Mouse (Mus musculus): ENCODE measurements at regions not wholly inside any gene's neighbourhood (a gene's known extent, or its start where the extent isn't known, plus 50 kb on each side); places are given as distances from the start of the nearest gene placed in this dataset.

GRCm38 (mm10) chr7:90030486-90031250 is 49.9 kb upstream of the Eed start:
- DNase-seq (ENCODE audit: low spot score, missing footprints) (peak; percentile 68), ATAC-seq (ENCODE audit: low FRiP score) (no peak)
- Histone ChIP-seq H3K27ac (ENCODE audit: low read depth, low read length) (no peak overlapping the region), H3K4me2 (no peak overlapping the region), H3K4me3 (ENCODE audit: low read depth, low read length) (no peak overlapping the region), H3K36me3 (ENCODE audit: control insufficient read depth, insufficient read depth, low read length) (no peaks in the 10 kb centered on the region), H3K9me3 (ENCODE audit: control insufficient read depth, low read length) (no peaks in the 10 kb centered on the region), H3K27me3 (ENCODE audit: control insufficient read depth, insufficient read depth, low read length) (no peaks in the 10 kb centered on the region), H3K4me1 (ENCODE audit: control insufficient read depth, insufficient read depth, low read length) (peaks cover 11% of the 10 kb centered on the region), H3K9ac (ENCODE audit: low read length) (no peak overlapping the region)
- 88% methylated on average over 6 of the region's 6 CpGs for WGBS

DNA sequence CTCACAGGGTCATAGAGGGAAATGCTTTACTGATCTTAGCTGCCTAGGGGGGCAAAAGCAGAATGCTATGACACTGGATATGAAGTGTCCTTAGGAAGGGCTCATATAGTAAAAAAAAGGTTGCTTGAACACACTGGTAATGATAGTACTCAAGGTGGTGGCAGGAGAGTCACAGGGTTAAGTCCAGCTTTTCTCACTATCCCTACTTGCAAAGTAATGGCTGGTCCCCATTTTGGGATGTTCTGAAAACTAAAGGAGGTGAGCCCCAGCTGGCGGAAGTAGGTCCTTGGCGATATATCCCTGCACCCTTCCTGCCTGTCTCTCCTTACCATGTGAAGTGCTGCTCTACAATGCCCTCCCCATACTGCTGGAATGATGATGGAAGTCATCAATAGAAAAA is 52.3 kb upstream of the Eed start:
- Histone ChIP-seq H3K4me1 (ENCODE audit: control insufficient read depth, insufficient read depth, low read length) (peaks cover 11% of the 10 kb centered on the region), H3K36me3 (ENCODE audit: control insufficient read depth, insufficient read depth, low read length) (no peaks in the 10 kb centered on the region), H3K27me3 (ENCODE audit: control insufficient read depth, insufficient read depth, low read length) (no peaks in the 10 kb centered on the region), H3K4me3 (ENCODE audit: low read depth, low read length) (no peak overlapping the region), H3K4me2 (no peak overlapping the region), H3K9me3 (ENCODE audit: control insufficient read depth, low read length) (no peaks in the 10 kb centered on the region), H3K9ac (ENCODE audit: low read length) (no peak overlapping the region), H3K27ac (ENCODE audit: low read depth, low read length) (no peak overlapping the region)
- ATAC-seq (ENCODE audit: low FRiP score) (no peak), DNase-seq (ENCODE audit: low spot score, missing footprints) (peak; percentile 74)
- 93% methylated on average over 2 of the region's 2 CpGs for WGBS

DNA sequence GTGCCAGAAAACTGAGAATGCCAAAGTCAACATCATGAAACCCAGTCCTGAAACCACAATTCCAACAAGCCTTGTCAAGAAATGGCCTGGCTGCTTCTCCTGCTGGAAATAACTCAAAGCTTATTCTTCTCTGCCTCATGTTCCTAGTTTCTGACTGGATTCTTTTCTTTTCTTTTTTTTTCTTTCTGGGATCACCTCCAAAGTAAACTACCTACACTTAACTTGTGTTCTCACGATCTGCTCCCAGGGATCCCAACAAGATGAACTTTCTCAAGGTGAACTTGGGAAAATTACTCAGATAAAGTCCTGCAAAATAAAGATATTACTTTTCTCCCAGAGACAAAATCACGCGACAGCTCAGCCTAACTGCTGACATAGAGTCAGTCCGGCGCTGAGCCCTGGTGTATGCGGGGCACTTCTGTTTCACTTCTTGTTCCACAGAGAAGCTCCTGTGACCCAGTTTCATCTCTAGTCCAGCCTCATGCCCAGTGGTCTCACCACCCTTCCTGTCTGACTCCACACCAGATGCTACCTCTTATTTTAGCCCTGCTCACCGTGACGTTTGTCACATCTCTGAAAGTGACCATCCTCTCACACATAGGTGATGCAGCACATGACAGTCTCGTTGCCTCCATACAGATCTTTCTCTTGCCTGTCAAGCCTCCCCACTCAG is 53.0 kb upstream of the Eed start:
- Histone ChIP-seq H3K4me2 (no peak overlapping the region), H3K4me3 (ENCODE audit: low read depth, low read length) (no peak overlapping the region), H3K27ac (ENCODE audit: low read depth, low read length) (no peak overlapping the region), H3K9me3 (ENCODE audit: control insufficient read depth, low read length) (no peaks in the 10 kb centered on the region), H3K27me3 (ENCODE audit: control insufficient read depth, insufficient read depth, low read length) (no peaks in the 10 kb centered on the region), H3K9ac (ENCODE audit: low read length) (no peak overlapping the region), H3K36me3 (ENCODE audit: control insufficient read depth, insufficient read depth, low read length) (no peaks in the 10 kb centered on the region), H3K4me1 (ENCODE audit: control insufficient read depth, insufficient read depth, low read length) (peaks cover 10% of the 10 kb centered on the region)
- ATAC-seq (ENCODE audit: low FRiP score) (no peak), DNase-seq (ENCODE audit: low spot score, missing footprints) (peak; percentile 49)
- WGBS = 93% methylated on average over 9 of the region's 9 CpGs

- ATAC-seq (ENCODE audit: low FRiP score) (no peak), DNase-seq (ENCODE audit: low spot score, missing footprints) (peak; percentile 35)
- no peaks in the 10 kb centered on the region for H3K9me3 ChIP-seq (ENCODE audit: control insufficient read depth, low read length)
- no peaks in the 10 kb centered on the region for H3K27me3 ChIP-seq (ENCODE audit: control insufficient read depth, insufficient read depth, low read length)
- H3K4me2 ChIP-seq = no peak overlapping the region
- H3K4me3 ChIP-seq (ENCODE audit: low read depth, low read length) = no peak overlapping the region
- no peak overlapping the region for H3K9ac ChIP-seq (ENCODE audit: low read length)
- no peaks in the 10 kb centered on the region for H3K36me3 ChIP-seq (ENCODE audit: control insufficient read depth, insufficient read depth, low read length)
- H3K27ac ChIP-seq (ENCODE audit: low read depth, low read length) = no peak overlapping the region
- WGBS = 93% methylated on average over 3 of the region's 3 CpGs
- peaks cover 3% of the 10 kb centered on the region; the same call in 1 of the 2 replicates for H3K4me1 ChIP-seq (ENCODE audit: control insufficient read depth, insufficient read depth, low read length)
These were observed 53.7 kb upstream of the Eed start for GRCm38 (mm10) chr7:90034498-90034897.

DNA sequence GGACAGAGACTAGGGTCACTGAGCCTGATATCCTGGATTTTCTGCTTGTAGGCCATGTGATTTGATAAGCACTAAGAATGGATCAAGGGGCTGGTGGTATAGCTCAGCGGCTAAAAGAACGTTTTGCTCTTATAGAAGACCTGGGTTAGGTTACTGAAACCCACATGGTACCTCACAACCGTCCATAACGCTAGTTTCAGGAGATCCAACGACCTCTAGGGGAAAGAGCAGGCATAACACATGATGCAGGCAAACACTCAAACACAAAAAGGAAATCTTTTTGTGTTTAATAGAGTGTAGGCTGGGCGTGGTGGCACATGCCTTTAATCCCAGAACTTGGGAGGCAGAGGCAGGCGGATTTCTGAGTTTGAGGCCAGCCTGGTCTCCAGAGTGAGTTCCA is 54.6 kb upstream of the Eed start:
- no peaks in the 10 kb centered on the region for H3K27me3 ChIP-seq (ENCODE audit: control insufficient read depth, insufficient read depth, low read length)
- H3K9ac ChIP-seq (ENCODE audit: low read length) = no peak overlapping the region
- H3K9me3 ChIP-seq (ENCODE audit: control insufficient read depth, low read length) = no peaks in the 10 kb centered on the region
- no peak overlapping the region for H3K4me2 ChIP-seq
- no peak overlapping the region for H3K4me3 ChIP-seq (ENCODE audit: low read depth, low read length)
- ATAC-seq (ENCODE audit: low FRiP score) (no peak), DNase-seq (ENCODE audit: low spot score, missing footprints) (peak; percentile 37)
- WGBS = 65% methylated on average over 7 of the region's 7 CpGs
- H3K36me3 ChIP-seq (ENCODE audit: control insufficient read depth, insufficient read depth, low read length) = no peaks in the 10 kb centered on the region
- H3K4me1 ChIP-seq (ENCODE audit: control insufficient read depth, insufficient read depth, low read length) = no peaks in the 10 kb centered on the region
- H3K27ac ChIP-seq (ENCODE audit: low read depth, low read length) = no peak overlapping the region

DNA sequence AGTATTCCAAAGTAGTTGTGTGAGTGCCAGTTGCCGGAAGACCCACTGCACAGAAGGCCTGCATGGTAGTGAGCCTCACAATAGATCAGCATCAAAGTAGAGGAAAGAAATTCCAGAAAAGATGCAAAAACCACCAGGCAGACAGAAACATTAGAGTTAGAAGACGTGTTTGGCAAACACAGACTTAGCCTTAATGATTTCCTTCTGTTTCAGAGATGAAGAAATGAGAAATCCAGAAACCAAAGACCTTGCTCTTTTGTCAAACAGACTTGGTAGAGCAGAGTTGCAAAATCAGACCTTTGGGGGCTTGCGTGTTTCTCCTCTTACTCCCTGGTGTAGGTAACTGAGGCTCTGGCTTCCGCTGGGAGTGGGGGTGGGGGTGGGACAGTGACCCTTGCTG is 57.0 kb upstream of the Eed start:
- Histone ChIP-seq H3K4me1 (ENCODE audit: control insufficient read depth, insufficient read depth, low read length) (peaks cover 5% of the 10 kb centered on the region), H3K36me3 (ENCODE audit: control insufficient read depth, insufficient read depth, low read length) (no peaks in the 10 kb centered on the region), H3K9me3 (ENCODE audit: control insufficient read depth, low read length) (no peaks in the 10 kb centered on the region), H3K9ac (ENCODE audit: low read length) (no peak overlapping the region), H3K4me3 (ENCODE audit: low read depth, low read length) (no peak overlapping the region), H3K4me2 (no peak overlapping the region), H3K27ac (ENCODE audit: low read depth, low read length) (no peak overlapping the region), H3K27me3 (ENCODE audit: control insufficient read depth, insufficient read depth, low read length) (no peaks in the 10 kb centered on the region)
- ATAC-seq (ENCODE audit: low FRiP score) (no peak), DNase-seq (ENCODE audit: low spot score, missing footprints) (peak; percentile 4)
- 87% methylated on average over 4 of the region's 4 CpGs for WGBS

GRCm38 (mm10) chr7:90039504-90039903 is 58.7 kb upstream of the Eed start:
- Histone ChIP-seq H3K4me3 (ENCODE audit: low read depth, low read length) (no peak overlapping the region), H3K9ac (ENCODE audit: low read length) (no peak overlapping the region), H3K27me3 (ENCODE audit: control insufficient read depth, insufficient read depth, low read length) (no peaks in the 10 kb centered on the region), H3K27ac (ENCODE audit: low read depth, low read length) (no peak overlapping the region), H3K4me2 (no peak overlapping the region), H3K36me3 (ENCODE audit: control insufficient read depth, insufficient read depth, low read length) (no peaks in the 10 kb centered on the region), H3K9me3 (ENCODE audit: control insufficient read depth, low read length) (no peaks in the 10 kb centered on the region), H3K4me1 (ENCODE audit: control insufficient read depth, insufficient read depth, low read length) (peaks cover 5% of the 10 kb centered on the region)
- 75% methylated on average over 9 of the region's 9 CpGs for WGBS
- DNase-seq (ENCODE audit: low spot score, missing footprints) (no peak), ATAC-seq (ENCODE audit: low FRiP score) (no peak)

DNA sequence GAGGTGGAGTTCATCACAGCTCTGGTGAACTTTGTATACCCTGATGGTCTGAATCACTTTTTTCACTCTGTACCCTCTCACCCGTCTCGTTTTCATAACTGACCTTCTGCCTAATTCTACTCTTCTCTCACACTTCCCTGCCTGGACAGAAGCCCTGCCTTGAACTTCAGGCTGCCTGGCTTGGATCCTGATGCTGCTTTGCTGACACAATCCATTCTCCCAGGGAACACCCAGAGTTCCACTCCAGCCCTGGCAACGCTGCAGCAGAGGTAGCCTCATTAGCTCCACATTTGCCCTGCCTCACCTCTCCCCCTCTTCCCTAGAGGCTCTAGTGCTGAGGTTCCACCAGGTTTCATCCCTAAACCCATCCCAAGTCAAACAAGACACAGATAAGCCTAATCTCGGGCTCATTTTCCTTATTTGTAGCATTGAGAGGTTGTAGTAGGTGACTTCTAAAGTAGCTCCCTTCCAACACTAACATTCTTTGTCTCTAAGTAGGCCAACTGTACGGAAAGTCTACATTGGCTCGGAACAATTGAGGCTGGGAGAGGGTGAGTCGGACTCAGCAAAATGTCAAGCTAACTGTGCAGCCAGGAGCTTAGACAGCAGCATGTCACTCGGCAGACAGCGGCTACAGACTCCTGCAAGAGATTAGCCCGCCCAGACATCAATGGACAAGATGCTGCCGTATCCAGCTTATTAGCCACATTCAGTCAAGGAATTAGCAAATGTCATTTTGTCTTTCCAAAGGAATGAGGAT is 60.0 kb upstream of the Eed start:
- H3K4me3 ChIP-seq (ENCODE audit: low read depth, low read length) = no peak overlapping the region
- H3K4me1 ChIP-seq (ENCODE audit: control insufficient read depth, insufficient read depth, low read length) = peaks cover 5% of the 10 kb centered on the region
- H3K9me3 ChIP-seq (ENCODE audit: control insufficient read depth, low read length) = no peaks in the 10 kb centered on the region
- no peaks in the 10 kb centered on the region for H3K36me3 ChIP-seq (ENCODE audit: control insufficient read depth, insufficient read depth, low read length)
- no peak overlapping the region for H3K27ac ChIP-seq (ENCODE audit: low read depth, low read length)
- no peak overlapping the region for H3K4me2 ChIP-seq
- no peak for ATAC-seq (ENCODE audit: low FRiP score)
- no peak overlapping the region for H3K9ac ChIP-seq (ENCODE audit: low read length)
- 52% methylated on average over 11 of the region's 11 CpGs for WGBS
- no peak for DNase-seq (ENCODE audit: low spot score, missing footprints)
- H3K27me3 ChIP-seq (ENCODE audit: control insufficient read depth, insufficient read depth, low read length) = no peaks in the 10 kb centered on the region

DNA sequence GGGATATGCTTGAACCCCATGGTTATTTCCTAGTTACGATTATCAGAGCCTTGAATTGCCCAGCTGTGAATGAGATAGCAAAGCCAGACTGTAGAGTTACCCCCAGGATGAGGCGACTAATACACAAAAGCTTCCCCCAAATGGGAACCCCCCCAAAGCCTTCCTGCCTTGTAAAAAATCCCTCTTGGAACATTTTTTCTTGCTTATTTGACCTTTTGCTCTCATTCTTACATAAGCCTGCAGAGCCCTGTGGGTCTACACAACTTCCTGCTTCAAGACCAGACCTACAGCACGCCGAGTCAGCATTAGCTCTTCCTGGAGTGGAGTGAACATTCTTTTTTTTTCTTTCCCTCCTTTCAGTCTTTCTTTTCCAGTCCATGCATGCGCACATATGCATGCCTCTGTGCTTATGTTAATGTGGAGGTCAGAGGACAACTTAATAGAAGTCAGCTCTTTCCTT is 60.8 kb upstream of the Eed start:
- WGBS = 56% methylated on average over 5 of the region's 5 CpGs
- H3K4me3 ChIP-seq (ENCODE audit: low read depth, low read length) = no peak overlapping the region
- H3K4me1 ChIP-seq (ENCODE audit: control insufficient read depth, insufficient read depth, low read length) = peaks cover 5% of the 10 kb centered on the region
- no peaks in the 10 kb centered on the region for H3K36me3 ChIP-seq (ENCODE audit: control insufficient read depth, insufficient read depth, low read length)
- H3K9me3 ChIP-seq (ENCODE audit: control insufficient read depth, low read length) = no peaks in the 10 kb centered on the region
- H3K27me3 ChIP-seq (ENCODE audit: control insufficient read depth, insufficient read depth, low read length) = no peaks in the 10 kb centered on the region
- H3K27ac ChIP-seq (ENCODE audit: low read depth, low read length) = no peak overlapping the region
- ATAC-seq (ENCODE audit: low FRiP score) (peak; percentile 24; the same call in 1 of the 2 replicates), DNase-seq (ENCODE audit: low spot score, missing footprints) (no peak)
- no peak overlapping the region for H3K9ac ChIP-seq (ENCODE audit: low read length)
- no peak overlapping the region for H3K4me2 ChIP-seq

Data from midbrain, embryonic 11.5 days (tissue).